Mouse (Mus musculus) CH12F3 (cell line): Measurements from ENCODE around the gene Mboat7.

ENCODE experiments used
- in situ Hi-C: fragments of 300-500 bp; cut with MboI; formaldehyde crosslinking; loops from 2 replicates; pipeline ENCODE4 v1.14.3; 2020; ENCODE audit warnings: low sequenced_read_pairs

Gene Mboat7

DNA sequence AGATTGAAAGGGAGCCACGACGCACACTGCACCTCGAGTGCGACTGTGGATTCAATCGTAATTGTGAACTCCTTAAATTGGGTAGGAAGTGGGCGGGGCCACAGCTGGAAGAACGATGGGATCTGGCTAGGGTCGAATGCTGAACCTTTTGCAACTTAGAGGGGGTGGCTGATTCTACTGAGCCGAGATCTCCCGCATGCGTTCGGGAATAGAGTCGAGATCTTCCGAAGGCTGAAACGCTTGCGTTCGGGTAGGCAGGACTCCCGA lies 419 bp upstream of the Mboat7 start:
- in situ Hi-C loops = no loop called here

DNA sequence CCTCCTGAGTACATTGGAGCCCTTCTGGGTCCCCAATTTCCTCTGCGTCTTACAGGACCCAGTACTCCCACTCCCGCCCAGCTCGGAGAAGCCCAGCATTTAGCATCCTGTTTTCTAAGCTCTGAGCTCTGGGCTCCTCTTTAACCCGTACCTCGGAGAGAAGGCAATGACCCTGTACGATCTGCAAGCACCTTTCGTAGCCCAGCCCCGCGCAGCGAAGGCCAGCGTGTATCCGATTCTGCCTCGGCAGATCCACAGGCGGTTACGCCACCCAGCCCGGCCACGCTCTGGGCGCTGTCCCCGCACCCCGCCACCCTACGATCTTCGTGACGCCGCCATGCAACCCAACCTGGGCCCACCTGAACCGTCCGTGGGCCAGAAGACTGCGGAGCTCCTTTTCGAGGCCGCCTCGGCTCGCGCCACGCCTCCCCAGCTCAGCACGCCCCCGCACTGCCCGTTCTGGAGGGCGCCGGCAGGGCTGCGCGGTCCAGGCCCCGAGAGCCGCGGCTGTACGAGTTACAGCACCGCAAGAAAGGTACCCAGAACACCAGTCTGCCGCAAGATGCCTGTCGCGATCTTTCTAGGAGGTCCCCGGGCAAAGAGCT lies 839 bp downstream of the Mboat7 start, which contains the start of gene Tsen34:
TSS of gene Tsen34 (plus strand) at position 482 of the 605 bp plus-strand sequence.
- in situ Hi-C loops = no loop called here

DNA sequence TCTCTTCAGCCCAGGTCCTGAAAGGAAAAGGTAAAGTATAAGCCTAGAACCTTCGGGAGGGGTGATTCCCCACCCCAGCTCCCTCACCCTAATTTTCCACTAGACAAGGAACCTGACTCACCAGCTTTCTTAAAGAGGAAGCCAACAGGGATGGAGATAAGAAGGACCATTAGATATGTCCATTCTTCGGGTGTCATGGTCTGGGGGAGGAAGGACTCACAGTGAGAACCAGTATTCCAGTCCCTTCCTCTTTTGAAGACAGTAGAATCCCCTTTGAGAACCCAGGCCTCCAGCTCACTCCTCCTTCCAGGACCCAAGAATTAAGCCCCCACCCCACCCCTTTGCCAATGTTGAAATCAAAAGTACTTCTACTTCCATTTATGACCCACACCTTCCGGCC lies 1.4 kb downstream of the Mboat7 start:
- in situ Hi-C loops = no loop called here

DNA sequence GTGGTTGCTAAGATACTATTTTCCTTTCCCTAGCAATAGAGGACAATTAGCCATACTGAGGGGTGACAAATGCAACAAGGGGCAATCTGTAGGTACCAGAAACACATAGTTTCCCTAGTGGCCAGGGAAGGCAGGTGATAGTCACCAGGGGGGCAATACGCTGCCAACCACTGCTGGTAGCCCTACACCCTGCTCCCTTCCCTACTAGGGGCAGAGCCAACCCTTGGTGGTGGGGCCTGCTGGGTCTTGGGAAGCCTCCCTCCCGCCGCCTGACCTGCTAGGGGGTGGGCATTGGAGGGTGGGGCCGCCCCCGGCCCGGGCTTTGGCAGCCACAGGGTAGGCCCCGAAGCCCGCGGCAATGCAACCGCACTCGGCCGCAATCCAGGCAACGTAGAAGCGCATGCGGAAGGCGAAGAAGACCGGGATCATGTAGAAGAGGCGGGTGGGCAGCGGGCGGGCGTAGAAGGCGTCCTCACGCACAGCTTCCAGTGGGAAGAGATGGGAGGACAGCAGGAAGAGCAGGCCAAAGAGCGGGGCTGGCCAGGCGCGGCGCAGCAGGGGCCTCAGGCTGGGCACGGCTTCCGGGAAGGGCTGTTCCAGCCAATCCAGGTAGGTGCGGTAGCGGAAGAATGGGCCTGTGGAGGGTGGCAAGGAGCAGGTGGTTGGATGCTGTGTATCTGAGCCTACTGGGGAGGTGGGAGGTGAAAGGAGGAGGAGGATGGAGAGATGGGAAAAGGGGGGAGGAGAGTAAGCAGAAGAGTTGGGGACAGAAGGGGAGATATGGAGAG lies 7.7 kb downstream of the Mboat7 start:
- in situ Hi-C loops = no loop called here

DNA sequence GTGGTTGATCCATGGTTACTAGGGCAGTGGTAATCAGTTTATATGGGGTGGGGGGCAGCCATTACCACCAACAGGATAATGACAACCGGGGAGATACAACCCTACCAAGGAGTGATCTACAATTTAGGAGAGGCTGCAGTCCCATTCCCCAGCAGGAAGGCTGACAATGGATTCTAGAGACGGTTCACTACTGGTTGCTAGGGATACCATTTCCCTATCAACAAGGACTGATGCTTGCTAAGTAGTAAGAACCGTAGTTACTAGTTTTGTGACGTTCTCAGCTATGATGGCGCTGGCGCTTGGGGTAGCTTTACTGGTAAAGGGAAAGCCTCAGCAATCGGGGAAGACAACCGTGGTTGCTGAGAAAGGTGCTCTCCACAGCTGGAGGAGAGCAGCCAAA lies 8.6 kb downstream of the Mboat7 start:
- in situ Hi-C loops = no loop called here

DNA sequence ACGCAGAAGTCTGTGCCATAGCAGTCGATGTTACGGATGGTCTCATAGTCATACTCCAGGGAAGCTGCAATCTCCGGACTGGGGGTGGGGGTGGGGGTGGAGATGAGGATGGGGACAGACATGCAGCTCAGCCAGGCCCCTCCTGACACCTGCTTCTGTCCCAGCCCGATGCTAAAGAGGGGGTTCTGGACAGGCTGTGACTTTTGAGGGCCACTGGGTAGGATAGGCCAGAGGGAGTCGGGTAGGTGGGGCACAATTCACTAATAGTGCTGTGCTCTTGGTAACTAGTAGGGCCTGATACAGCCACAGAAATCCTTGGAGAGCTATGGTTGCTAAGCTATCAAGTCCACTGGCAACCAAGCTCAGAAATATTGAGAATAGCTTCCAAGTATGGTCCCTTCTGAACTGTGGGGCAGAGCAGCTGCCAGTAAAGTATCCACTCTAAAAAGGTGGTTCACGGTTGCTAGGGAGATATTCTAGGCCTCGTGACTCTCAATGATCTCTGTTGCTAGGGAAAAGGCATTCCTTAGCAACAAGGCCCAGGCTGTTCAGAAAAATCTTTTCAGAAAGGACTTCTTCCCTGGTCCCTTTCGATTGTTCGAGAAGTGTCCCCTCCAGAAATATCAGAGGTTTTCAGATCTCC lies 9.3 kb downstream of the Mboat7 start:
- in situ Hi-C loops = no loop called here

DNA sequence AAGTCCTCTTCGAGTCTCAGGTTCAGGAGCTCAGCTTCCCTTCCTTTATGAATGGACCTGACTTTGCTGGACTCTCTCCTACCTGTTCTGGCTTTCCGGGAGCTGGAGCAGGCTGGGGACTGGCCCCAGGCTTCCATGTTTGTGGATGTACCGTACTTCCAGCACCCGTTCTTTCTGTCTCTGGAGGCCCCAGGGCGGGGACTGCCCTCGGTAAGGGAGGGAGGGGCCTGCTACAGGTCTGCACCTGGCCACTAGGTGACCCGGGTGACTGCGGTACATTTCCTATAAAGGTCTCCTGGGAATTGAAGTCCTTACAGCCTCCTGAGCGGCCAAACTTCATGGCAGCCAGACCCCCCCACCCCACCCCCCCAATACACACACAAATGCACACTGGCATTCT lies 16.0 kb downstream of the Mboat7 start, which contains the start of gene Tmc4:
TSS of gene Tmc4 (minus strand) at position 212 of the 400 bp plus-strand sequence.
- in situ Hi-C loops = no loop called here

DNA sequence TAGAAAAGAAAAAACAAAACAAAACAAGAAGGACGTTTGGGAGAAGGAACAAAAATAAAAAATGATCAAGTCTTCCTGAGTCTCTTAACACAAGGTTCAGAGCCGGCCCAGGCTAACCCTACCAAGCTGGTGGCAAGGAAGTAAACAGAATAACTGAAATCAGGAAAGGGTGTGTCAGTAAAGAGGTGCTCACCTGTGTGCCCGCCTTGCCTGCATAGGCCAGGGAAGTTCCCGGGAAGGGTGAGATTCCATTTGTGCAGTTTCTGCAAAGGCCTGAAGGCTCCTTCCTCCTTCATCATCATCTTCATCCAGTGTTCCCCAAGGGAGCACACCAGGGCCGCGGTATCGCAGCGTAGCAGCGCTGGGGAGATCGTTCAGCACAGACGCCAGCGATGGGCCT lies 17.0 kb downstream of the Mboat7 start:
- in situ Hi-C loops = no loop called here

DNA sequence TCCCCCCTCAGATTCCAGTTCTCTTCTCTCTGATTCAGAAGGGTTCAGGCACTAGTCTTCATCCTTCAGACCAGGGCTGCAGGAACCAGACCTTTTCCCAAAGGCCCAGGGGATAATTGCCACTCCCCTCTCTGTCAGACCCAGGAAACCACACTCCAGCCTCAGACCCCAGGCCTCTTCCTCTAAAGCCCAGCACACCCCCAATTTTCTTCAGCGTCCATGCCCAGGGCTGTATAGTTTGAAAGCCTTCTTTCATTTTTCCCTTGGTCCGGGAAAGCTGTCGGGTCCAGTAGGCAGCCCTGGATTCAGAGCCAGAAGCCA lies 18.1 kb downstream of the Mboat7 start:
- in situ Hi-C loops = no loop called here

DNA sequence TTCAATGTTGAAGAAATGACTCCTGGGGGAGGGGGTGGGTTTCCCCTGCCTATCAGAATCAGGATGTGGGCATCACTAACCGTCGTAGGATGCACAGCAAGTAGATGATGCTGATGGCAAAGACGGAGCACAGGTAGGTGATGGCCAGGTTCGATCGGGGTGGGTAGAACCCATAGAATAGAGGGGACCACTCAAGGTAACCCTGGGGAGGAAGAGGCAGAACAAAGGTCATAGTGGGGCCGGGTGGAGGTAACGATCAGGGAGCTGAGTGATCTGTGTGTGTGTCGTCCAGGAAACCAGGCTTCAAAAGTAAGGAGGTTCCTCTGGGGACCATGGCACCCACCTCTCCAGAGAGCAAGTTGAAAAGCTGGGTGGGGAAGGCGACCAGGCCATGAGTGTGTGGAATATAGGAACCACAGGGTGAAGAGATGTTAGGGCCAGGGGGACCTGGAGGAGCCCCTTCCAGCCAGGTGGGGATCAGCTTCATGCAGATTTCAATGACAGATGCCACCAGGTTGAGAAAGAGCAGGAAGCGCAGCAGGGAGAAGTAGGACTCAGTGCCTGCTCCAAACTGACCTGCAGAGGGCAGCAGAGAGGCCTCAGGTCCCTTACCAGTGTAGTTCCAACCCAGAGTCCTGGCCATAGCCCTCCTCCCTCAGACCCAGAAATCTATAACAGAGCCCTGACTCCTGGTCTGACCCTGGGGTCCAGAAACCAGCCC lies 18.7 kb downstream of the Mboat7 start:
- in situ Hi-C loops = no loop called here

DNA sequence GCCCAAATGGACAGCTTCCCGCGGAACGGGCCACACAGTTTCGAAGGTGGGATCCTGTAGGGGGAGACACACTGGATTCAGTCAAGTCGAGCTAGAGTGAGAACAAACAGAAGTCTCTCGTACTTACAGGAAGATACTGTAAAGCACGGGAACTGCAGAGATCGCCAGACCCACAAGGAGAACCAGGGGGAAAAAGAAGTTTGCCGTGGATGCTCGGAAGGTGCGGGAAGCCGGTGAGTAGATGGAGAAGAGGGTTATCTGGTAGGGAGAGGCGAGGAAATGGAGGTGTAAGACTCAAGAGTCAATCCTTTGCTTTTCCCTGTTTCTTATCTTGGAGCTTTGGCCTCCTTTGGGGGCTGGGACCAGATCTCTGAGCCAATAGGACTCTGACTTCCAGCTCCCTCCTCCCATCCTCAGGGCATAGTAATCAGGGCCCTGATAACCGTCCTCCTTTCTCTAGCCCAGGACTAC lies 26.4 kb downstream of the Mboat7 start:
- in situ Hi-C loops = no loop called here

DNA sequence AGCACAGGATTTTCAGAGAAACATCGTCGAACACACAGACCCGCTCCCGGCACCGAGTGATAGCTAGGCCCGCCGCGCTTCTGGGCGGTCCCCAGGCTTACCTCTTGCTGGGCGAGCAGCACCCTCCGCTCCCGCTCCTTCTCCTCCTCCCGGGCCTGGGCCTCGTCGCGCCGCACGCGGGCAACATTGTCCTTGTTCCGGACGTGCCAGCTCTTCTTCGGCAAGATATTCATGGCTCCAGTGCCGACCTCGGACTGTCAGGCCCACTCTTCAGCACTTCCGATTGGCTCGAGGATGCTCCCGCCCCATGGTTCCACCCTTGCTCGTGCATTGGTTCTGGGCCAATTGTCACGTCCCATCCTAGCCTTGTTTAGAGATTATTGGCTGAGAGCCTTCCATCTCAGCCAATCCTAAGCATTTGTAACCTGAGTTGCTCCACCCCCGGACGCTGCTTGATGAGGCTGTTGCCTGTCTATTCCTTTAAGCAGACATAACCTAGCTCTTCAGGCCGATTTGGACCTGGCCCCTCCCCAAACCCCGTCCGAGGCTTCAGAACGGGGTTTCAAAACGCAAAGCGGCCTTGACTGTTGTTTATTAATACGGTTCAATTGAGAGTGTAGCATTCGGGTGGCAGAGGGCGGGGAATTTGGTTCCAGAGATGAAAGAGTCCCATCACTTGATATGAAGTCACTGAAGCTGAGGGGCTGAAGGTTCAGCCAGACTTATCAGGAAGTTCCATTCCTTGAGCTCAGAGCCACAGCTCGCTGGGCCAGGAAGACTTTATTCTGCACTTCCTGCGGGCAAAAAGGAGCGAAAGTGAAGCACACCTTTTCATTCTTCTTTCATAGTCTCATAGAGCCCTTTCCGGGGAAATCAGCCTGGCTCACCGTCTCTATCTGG lies 27.9 kb downstream of the Mboat7 start, which contains the start of gene Leng1:
TSS of gene Leng1 (minus strand) at position 626 of the 900 bp plus-strand sequence.
- in situ Hi-C loops = no loop called here

DNA sequence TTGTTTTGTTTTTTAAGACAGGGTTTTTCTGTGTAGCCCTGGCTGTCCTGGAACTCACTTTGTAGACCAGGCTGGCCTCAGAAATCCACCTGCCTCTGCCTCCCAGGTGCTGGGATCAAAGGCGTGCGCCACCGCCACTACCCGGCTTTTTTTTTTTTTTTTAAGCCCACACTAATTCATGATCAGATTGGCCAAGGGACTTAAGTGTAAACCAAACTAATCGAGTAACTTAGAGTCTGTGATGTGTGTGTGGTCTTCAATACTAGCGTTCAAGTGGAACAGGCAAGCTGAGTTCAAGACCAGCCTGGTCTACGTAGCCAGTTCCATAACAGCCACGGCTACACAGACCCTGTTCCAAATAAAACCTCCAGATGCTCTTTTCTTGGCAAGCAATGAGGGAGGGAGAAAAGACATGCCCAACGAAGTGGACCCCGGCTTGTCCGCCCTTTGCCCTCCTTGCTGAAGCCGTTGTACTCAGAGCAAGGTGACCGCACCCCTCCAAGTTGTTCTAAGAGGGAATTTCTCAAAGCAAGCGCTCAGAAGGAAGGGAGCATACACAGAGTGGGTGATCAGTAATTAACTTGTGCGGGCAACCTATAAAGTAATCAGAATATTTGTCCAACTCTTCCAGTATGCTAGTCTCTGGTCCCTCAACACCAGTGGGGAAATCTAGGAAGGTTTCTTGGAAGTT lies 28.7 kb downstream of the Mboat7 start:
- in situ Hi-C loops = no loop called here

DNA sequence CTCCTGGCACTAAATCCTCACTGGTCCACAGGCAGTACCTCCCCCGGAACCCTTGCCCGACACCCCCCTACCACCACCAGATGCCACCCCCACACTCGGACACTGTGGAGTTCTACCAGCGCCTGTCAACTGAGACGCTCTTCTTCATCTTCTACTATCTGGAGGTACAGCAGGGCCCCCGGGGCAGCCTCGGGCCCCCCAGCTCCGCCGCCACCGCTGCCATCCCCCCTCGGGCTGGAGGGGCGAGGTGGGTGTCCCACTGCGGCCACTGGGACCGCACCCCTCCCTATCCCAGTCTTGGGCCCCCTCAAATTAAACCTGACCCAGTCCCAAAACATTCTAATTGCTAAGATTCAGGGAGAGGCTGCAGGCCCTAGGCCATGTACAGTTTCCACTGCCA lies 34.7 kb downstream of the Mboat7 start:
- in situ Hi-C loops = no loop called here

DNA sequence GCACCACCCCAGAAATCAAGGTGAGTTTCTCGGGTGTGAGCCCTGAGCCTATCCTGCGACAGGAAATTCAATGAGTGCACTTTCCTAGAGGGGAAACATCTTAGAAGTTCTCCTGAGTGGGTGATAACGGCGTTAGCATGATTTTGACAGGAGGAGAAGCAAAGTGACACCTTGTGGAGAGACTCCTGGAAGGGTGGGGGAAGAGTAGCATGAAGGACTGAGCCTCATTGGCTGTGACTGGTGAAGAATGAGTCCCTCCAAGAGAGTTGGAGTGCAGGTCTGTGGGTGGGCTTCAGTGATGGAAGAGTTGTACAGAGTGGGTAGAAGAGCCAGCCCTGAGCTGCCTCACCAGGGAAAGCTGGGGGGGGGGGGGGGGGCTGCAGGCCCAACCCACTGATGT lies 36.4 kb downstream of the Mboat7 start:
- in situ Hi-C loops = no loop called here

DNA sequence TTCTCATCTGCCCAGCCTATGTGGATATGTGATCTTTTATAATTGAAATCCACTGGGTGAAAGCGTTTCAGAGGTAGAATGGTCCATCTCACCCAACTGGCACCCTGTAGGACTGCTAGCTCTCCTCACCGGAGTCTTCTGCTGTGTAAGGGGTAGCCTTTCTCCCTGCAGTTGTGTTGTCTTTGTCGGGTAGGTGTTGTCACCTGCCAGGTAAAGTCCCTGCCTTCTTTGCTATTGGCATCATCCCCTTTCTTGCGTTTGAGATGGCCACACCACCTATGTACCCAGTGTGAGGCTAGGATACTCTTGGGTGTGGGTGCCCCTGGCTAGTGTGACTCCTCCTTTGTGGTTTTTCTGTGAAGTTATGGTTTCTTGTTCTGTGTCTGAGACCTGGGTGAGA lies 46.7 kb downstream of the Mboat7 start:
- in situ Hi-C loops = no loop called here

DNA sequence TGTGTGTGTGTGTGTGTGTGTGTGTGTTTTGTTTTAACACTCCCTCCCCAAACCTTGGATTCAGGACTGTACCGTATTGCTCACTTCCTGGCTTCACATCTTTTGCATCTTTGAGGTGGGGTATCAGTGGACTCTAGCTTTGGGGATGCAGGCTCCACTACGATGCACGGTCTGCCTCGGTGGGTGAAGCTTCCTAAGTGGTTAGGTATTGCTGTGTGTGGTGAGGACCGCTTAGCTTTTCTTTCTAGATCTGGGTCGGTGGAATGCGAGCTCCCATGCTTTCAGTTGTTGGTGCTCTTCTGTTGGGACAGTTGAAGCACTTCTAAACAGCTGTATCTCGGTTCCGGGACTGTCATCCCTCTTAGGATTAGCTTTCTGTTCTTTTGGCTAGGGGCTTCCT lies 47.1 kb downstream of the Mboat7 start:
- in situ Hi-C loops = no loop called here

DNA sequence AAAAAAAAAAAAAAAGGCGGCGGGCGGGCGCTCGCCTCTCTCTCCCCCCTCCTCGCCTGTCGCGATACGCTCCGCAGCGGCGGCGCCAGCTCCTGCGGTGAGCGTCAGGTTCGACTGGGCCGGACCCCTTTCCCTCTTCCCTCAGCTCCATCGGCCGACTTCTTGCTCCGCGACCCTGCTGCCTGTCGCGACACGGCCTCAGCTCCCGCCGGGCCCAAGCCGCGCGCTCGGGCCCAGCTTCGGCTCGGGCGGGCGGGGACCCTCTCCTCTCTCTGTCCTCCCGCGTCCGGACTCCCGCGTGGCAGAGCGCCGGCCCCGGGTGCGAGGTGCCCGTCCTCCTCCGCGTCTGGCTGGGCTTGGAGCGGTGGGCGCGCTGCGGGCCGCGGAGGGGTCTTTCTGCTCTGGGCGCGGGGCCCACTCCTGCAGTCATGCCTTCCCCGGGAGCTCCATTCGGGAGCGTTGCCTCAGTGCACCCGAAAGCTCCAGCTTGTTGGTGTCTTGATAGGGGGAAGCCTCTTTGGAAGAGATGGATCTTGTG lies 47.8 kb downstream of the Mboat7 start:
- in situ Hi-C loops = no loop called here

DNA sequence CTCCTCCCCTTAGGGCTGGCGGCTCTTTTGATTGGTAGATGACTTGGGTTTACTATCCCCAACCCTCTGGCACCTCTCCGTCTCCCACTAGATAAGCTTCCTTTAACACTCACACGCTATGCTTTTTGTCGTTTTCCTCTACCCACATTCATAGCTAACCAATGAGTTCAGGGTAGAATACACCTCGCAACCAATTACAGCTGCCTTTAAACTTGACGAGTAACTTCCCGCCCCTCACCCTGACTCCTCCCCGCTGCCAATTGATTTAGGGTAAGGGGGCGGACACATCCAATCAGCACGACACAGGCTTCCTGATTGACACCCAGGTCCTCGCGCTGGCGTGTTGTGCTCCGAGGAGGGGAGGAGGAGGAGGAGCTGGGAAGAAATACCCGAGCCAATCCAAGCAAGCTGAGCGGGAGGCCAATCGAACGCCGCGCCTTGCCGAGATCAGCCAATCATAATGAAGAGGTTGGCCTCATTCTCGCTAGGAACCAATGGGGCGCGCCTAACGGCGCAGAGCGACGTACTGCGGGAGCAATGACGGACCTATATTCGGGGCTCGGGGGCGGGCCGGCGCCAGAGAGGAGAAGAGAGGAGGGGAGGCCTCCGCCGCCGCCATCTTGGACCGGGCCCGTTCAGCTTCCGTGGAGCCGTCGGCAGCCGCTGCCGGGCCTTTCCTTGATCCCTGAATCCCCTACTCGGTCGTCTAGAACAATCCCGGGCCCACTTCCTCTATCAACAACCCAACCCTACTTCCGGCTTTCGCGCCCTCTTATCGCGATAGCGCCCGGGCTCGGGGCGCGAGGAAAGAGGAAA lies 48.4 kb downstream of the Mboat7 start, which contains the start of gene Cnot3:
TSS of gene Cnot3 (plus strand) at position 597 of the 816 bp plus-strand sequence.
- in situ Hi-C loops = no loop called here
